8 mouse cellular contexts compared by ENCODE assay signal in genomic region chr6:72098021-72098655, GRCm38 (mm10). TPM values are rescaled to one million over a fixed set of nuclear protein-coding genes. Genes with fewer than 3 reads are reported as not detected.
DNase-seq lines count a peak whose midpoint lies in the region; ATAC-seq and TF ChIP-seq lines count a peak whose summit lies in the region.

No protein-coding gene starts in this region.

- H3K4me2 ChIP-seq in lung, postnatal 0 days (replicated peaks; ENCODE audit: low read depth, low read length), result peak overlapping the region; percentile 100
- H3K4me2 ChIP-seq in neural tube, embryonic 12.5 days (replicated peaks), result peak overlapping the region; percentile 95

- no peaks in the 10 kb centered on the region for H3K9me3 ChIP-seq in lung, postnatal 0 days (ENCODE audit: low read length)
- H3K9me3 ChIP-seq in limb, embryonic 10.5 days (replicated peaks), result no peaks in the 10 kb centered on the region
- H3K9me3 ChIP-seq in neural tube, embryonic 12.5 days, result no peaks in the 10 kb centered on the region

- no peak for TF ChIP-seq EP300 in lung, postnatal 0 days (IDR thresholded peaks at IDR 0.05)

- TF ChIP-seq CTCF in lung, postnatal 0 days (IDR thresholded peaks at IDR 0.05), result no peak
- no peak for TF ChIP-seq CTCF in bone marrow, adult 2 months (IDR thresholded peaks at IDR 0.05; ENCODE audit: control insufficient read depth, insufficient read depth, low read length)

- peak; percentile 15 for DNase-seq in lung, postnatal 0 days (ENCODE audit: low spot score)
- DNase-seq in lung, postnatal 10 days, result no peak
- DNase-seq in limb, embryonic 10.5 days (ENCODE audit: low spot score), result no peak
- DNase-seq in spleen, postnatal 36 days (ENCODE audit: low spot score in 2 of 2), result no peak
- no peak for DNase-seq in left cerebral cortex, postnatal 14 days (ENCODE audit: low spot score in 2 of 2)

- peak overlapping the region; percentile 72 for H3K4me3 ChIP-seq in lung, postnatal 0 days (ENCODE audit: low read depth, low read length)
- H3K4me3 ChIP-seq in bone marrow, adult 2 months (replicated peaks; ENCODE audit: control insufficient read depth, low read depth, low read length), result peak overlapping the region; percentile 65
- H3K4me3 ChIP-seq in limb, embryonic 10.5 days, result peak overlapping the region; percentile 79
- peak overlapping the region; percentile 80 for H3K4me3 ChIP-seq in neural tube, embryonic 12.5 days

- ATAC-seq in lung, postnatal 0 days, result 0 out of 2 replicates have a peak, but pooled peaks have one; percentile 0
- 0 out of 2 replicates have a peak, but pooled peaks have one; percentile 9 for ATAC-seq in granulocyte monocyte progenitor cell, adult 5-6 weeks (replicated peaks; ENCODE audit: poor library complexity, severe bottlenecking)
- ATAC-seq in neural tube, embryonic 12.5 days (ENCODE audit: low FRiP score, low read depth), result peak; percentile 42

- WGBS in lung, postnatal 0 days, result 6% methylated on average over 15 of the region's 15 CpGs
- WGBS in bone marrow, adult 2 months, result 4% methylated on average over 15 of the region's 15 CpGs
- WGBS in limb, embryonic 10.5 days, result 7% methylated on average over 15 of the region's 15 CpGs
- 3% methylated on average over 15 of the region's 15 CpGs for WGBS in neural tube, embryonic 12.5 days

- no peak for TF ChIP-seq POLR2A in bone marrow, adult 2 months (IDR thresholded peaks at IDR 0.05; ENCODE audit: borderline replicate concordance, control insufficient read depth, low read depth, low read length)

- no peaks in the 10 kb centered on the region for H3K36me3 ChIP-seq in lung, postnatal 0 days (ENCODE audit: insufficient read depth, low read length)
- no peaks in the 10 kb centered on the region for H3K36me3 ChIP-seq in limb, embryonic 10.5 days
- no peaks in the 10 kb centered on the region for H3K36me3 ChIP-seq in neural tube, embryonic 12.5 days

- intact Hi-C loops in left cerebral cortex, postnatal 14 days (cut with DNase I), result loop anchor here (5.0 kb wide), 1 partner anchor 116 kb away; no protein-coding TSS in a partner anchor

- no peak overlapping the region for H3K27ac ChIP-seq in lung, postnatal 0 days (ENCODE audit: low read length)
- H3K27ac ChIP-seq in bone marrow, adult 2 months (ENCODE audit: control insufficient read depth, insufficient read depth, low read depth, low read length, poor library complexity), result peak overlapping the region; percentile 90
- peak overlapping the region; percentile 93 for H3K27ac ChIP-seq in limb, embryonic 10.5 days
- H3K27ac ChIP-seq in neural tube, embryonic 12.5 days, result peak overlapping the region; percentile 57; the same call in 1 of the 2 replicates

- peak overlapping the region; percentile 52 for H3K9ac ChIP-seq in lung, postnatal 0 days (replicated peaks; ENCODE audit: low read depth)
- peak overlapping the region; percentile 86 for H3K9ac ChIP-seq in neural tube, embryonic 12.5 days

- H3K4me1 ChIP-seq in lung, postnatal 0 days (ENCODE audit: insufficient read depth, low read depth, low read length), result peaks cover 9% of the 10 kb centered on the region; the same call in 1 of the 2 replicates
- H3K4me1 ChIP-seq in bone marrow, adult 2 months (ENCODE audit: control insufficient read depth, insufficient read depth, low read length), result peaks cover 1% of the 10 kb centered on the region; the same call in 1 of the 2 replicates
- H3K4me1 ChIP-seq in limb, embryonic 10.5 days, result peaks cover 36% of the 10 kb centered on the region
- H3K4me1 ChIP-seq in neural tube, embryonic 12.5 days, result peaks cover 21% of the 10 kb centered on the region

- no peaks in the 10 kb centered on the region for H3K27me3 ChIP-seq in lung, postnatal 0 days (replicated peaks; ENCODE audit: insufficient read depth, low read length)
- H3K27me3 ChIP-seq in limb, embryonic 10.5 days (ENCODE audit: low read depth, poor library complexity, severe bottlenecking), result no peaks in the 10 kb centered on the region
- H3K27me3 ChIP-seq in neural tube, embryonic 12.5 days (replicated peaks), result no peaks in the 10 kb centered on the region

RNA-seq across cellular contexts. Expression of gene St3gal5, which starts 0.7 kb away (rescaled TPM):
- polyA plus RNA-seq in lung, postnatal 0 days (2015; fragmentation: Nextera tagmentation; extraction: Ambion mirVana), result 38.9 and 42.4 TPM in 2 replicates
- 165 and 203 TPM in 2 replicates for polyA plus RNA-seq in bone marrow, adult 2 months (2011; ENCODE audit: insufficient read depth, insufficient read length, low replicate concordance, missing spikeins)
- 2.6 TPM in 1 of 2 replicates, not detected in the other for total RNA-seq in granulocyte monocyte progenitor cell, adult 5-6 weeks (2014; fragmentation: Nextera tagmentation)
- 10.9 and 11.0 TPM in 2 replicates for total RNA-seq in granulocyte monocyte progenitor cell, adult 5-6 weeks (2017)
- polyA plus RNA-seq in limb, embryonic 10.5 days (2016; fragmentation: Nextera tagmentation; extraction: Ambion mirVana), result 26.7 and 26.8 TPM in 2 replicates
- polyA plus RNA-seq in neural tube, embryonic 12.5 days (2016; fragmentation: Nextera tagmentation; extraction: Ambion mirVana), result 49.3 and 49.4 TPM in 2 replicates
- 100 to 1,000 TPM; 136 to 139 TPM for total RNA-seq in left cerebral cortex, postnatal 14 days (2021)
